31 mouse cellular contexts compared by ENCODE assay signal in the genomic region with DNA sequence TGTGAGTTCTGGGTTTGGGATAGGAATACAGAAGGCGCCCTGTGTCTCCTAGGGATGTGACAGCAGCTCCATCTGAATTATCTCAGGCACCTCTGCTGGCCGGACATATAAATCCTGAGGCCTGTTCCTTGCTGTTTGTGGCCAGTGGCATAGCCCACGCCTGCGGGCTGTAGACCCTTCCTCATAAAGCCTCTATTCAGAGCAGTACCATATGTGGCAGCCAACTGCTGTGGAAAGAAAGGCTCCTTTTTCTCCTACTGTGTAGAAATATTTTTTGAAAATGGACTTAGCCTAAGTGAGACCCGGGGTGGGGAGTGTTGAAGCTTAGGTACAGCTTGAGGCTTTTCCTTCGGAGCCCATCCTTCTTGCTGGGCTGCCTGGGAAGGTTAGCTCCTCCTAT. TPM values are rescaled to one million over a fixed set of nuclear protein-coding genes. Genes with fewer than 3 reads are reported as not detected.
DNase-seq lines count a peak whose midpoint lies in the region; ATAC-seq lines count a peak whose summit lies in the region.
"Had no signal": no experiment of that assay in that cellular context is flagged by ENCODE, and none has a peak within 500 bp of the region (broad histone marks: within the 10 kb centered on the region; RNA-seq: fewer than 3 reads in every experiment).

No protein-coding gene starts in this region.

- no peak overlapping the region for H3K4me3 ChIP-seq in heart, embryonic 11.5 days (ENCODE audit: low read depth, low read length)
- no peak overlapping the region for H3K4me3 ChIP-seq in neural tube, embryonic 11.5 days (ENCODE audit: low read depth, low read length)
- no peak overlapping the region for H3K4me3 ChIP-seq in embryonic facial prominence, embryonic 15.5 days (replicated peaks)
- no peak overlapping the region for H3K4me3 ChIP-seq in limb, embryonic 13.5 days
- H3K4me3 ChIP-seq: forebrain, embryonic 10.5 days; forebrain, embryonic 15.5 days; gastrocnemius, adult 2 months; heart, embryonic 12.5 days; liver, embryonic 13.5 days; midbrain, embryonic 15.5 days had no signal

- DNase-seq in heart, postnatal 36 days: no peak
- DNase-seq in neural tube, embryonic 11.5 days (ENCODE audit: low spot score): no peak
- no peak for DNase-seq in neural tube, embryonic 10.5 days (ENCODE audit: extremely low spot score, low spot score)
- DNase-seq in thymus, postnatal 0 days (ENCODE audit: low spot score): no peak
- DNase-seq in kidney, postnatal 25 days: no peak
- DNase-seq: adrenal gland, postnatal 10 days; cerebellum, adult 8-10 months; cerebellum, postnatal 25 days; gastrocnemius, adult 2 months; gastrocnemius, postnatal 36 days; heart, adult 18-20 months; heart, postnatal 10 days; kidney, adult 8-10 months; kidney, postnatal 10 days; left cerebral cortex, postnatal 4 days; liver, embryonic 13.5 days; lung, adult 18-20 months; lung, postnatal 10 days; retina, postnatal 1 day; right cerebral cortex, postnatal 14 days; thymus, postnatal 36 days had no signal

- no peak overlapping the region for H3K4me2 ChIP-seq in heart, embryonic 11.5 days
- H3K4me2 ChIP-seq in neural tube, embryonic 11.5 days (ENCODE audit: low read depth): no peak overlapping the region
- H3K4me2 ChIP-seq in embryonic facial prominence, embryonic 15.5 days (replicated peaks): no peak overlapping the region
- no peak overlapping the region for H3K4me2 ChIP-seq in limb, embryonic 13.5 days (replicated peaks)
- H3K4me2 ChIP-seq: forebrain, embryonic 15.5 days; heart, embryonic 12.5 days; liver, embryonic 13.5 days; midbrain, embryonic 15.5 days had no signal

- H3K4me1 ChIP-seq in heart, embryonic 11.5 days (ENCODE audit: control insufficient read depth, insufficient read depth, low read length): peaks cover 5% of the 10 kb centered on the region; the same call in 1 of the 2 replicates
- no peaks in the 10 kb centered on the region for H3K4me1 ChIP-seq in neural tube, embryonic 11.5 days (ENCODE audit: control insufficient read depth, insufficient read depth, low read length)
- H3K4me1 ChIP-seq in embryonic facial prominence, embryonic 15.5 days: no peaks in the 10 kb centered on the region
- peaks cover 19% of the 10 kb centered on the region; the same call in 1 of the 2 replicates for H3K4me1 ChIP-seq in limb, embryonic 13.5 days
- H3K4me1 ChIP-seq: forebrain, embryonic 10.5 days; forebrain, embryonic 15.5 days; liver, embryonic 13.5 days; midbrain, embryonic 15.5 days had no signal

- H3K27me3 ChIP-seq in heart, embryonic 11.5 days (ENCODE audit: control insufficient read depth, insufficient read depth, low read length): no peaks in the 10 kb centered on the region
- no peaks in the 10 kb centered on the region for H3K27me3 ChIP-seq in neural tube, embryonic 11.5 days (ENCODE audit: control insufficient read depth, insufficient read depth, low read length)
- H3K27me3 ChIP-seq in embryonic facial prominence, embryonic 15.5 days: no peaks in the 10 kb centered on the region
- no peaks in the 10 kb centered on the region for H3K27me3 ChIP-seq in limb, embryonic 13.5 days
- H3K27me3 ChIP-seq: forebrain, embryonic 15.5 days; heart, embryonic 12.5 days; liver, embryonic 13.5 days; midbrain, embryonic 15.5 days had no signal

- 0 out of 2 replicates have a peak overlapping the region, but pooled peaks have one; percentile 22 for H3K27ac ChIP-seq in heart, embryonic 11.5 days (ENCODE audit: low read depth, low read length)
- H3K27ac ChIP-seq in neural tube, embryonic 11.5 days (ENCODE audit: low read depth, low read length): 0 out of 2 replicates have a peak overlapping the region, but pooled peaks have one; percentile 35
- 0 out of 2 replicates have a peak overlapping the region, but pooled peaks have one; percentile 22 for H3K27ac ChIP-seq in embryonic facial prominence, embryonic 15.5 days (replicated peaks)
- peak overlapping the region; percentile 88 for H3K27ac ChIP-seq in limb, embryonic 13.5 days
- H3K27ac ChIP-seq: forebrain, embryonic 10.5 days; forebrain, embryonic 15.5 days; gastrocnemius, adult 2 months; liver, embryonic 13.5 days; macrophage; midbrain, embryonic 15.5 days had no signal

- H3K36me3 ChIP-seq in heart, embryonic 11.5 days (ENCODE audit: control insufficient read depth, insufficient read depth, low read length): peaks cover 11% of the 10 kb centered on the region; the same call in 1 of the 2 replicates
- peaks cover 7% of the 10 kb centered on the region for H3K36me3 ChIP-seq in neural tube, embryonic 11.5 days (ENCODE audit: control insufficient read depth, insufficient read depth, low read length)
- peaks cover 27% of the 10 kb centered on the region for H3K36me3 ChIP-seq in embryonic facial prominence, embryonic 15.5 days
- H3K36me3 ChIP-seq in limb, embryonic 13.5 days: peaks cover 51% of the 10 kb centered on the region

- 80% methylated on average over 6 of the region's 6 CpGs for WGBS in heart, embryonic 11.5 days (ENCODE audit: insufficient replicate concordance)
- 75% methylated on average over 6 of the region's 6 CpGs for WGBS in neural tube, embryonic 11.5 days
- WGBS in embryonic facial prominence, embryonic 15.5 days: 53% methylated on average over 6 of the region's 6 CpGs
- 74% methylated on average over 6 of the region's 6 CpGs for WGBS in limb, embryonic 13.5 days

- ATAC-seq in heart, embryonic 11.5 days (replicated peaks; ENCODE audit: insufficient number of reproducible peaks, low FRiP score, low TSS enrichment): no peak
- no peak for ATAC-seq in neural tube, embryonic 11.5 days (ENCODE audit: insufficient read depth, low FRiP score, low TSS enrichment)
- no peak for ATAC-seq in embryonic facial prominence, embryonic 15.5 days (ENCODE audit: insufficient number of reproducible peaks, low FRiP score, low TSS enrichment, low read depth)
- peak; percentile 84 for ATAC-seq in limb, embryonic 13.5 days (ENCODE audit: low FRiP score, low read depth)
- ATAC-seq: forebrain, embryonic 15.5 days; intestine, embryonic 16.5 days; midbrain, embryonic 15.5 days had no signal

- no peaks in the 10 kb centered on the region for H3K9me3 ChIP-seq in heart, embryonic 11.5 days (replicated peaks; ENCODE audit: control insufficient read depth, low read length)
- no peaks in the 10 kb centered on the region for H3K9me3 ChIP-seq in neural tube, embryonic 11.5 days (ENCODE audit: control insufficient read depth, low read length)
- no peaks in the 10 kb centered on the region for H3K9me3 ChIP-seq in embryonic facial prominence, embryonic 15.5 days (replicated peaks)
- H3K9me3 ChIP-seq in limb, embryonic 13.5 days: no peaks in the 10 kb centered on the region
- H3K9me3 ChIP-seq: forebrain, embryonic 10.5 days; forebrain, embryonic 15.5 days; G1E; heart, embryonic 12.5 days; liver, embryonic 13.5 days; midbrain, embryonic 15.5 days had no signal

- H3K9ac ChIP-seq in heart, embryonic 11.5 days (ENCODE audit: low read depth, low read length): no peak overlapping the region
- no peak overlapping the region for H3K9ac ChIP-seq in neural tube, embryonic 11.5 days (ENCODE audit: low read length)
- H3K9ac ChIP-seq in embryonic facial prominence, embryonic 15.5 days: no peak overlapping the region
- peak overlapping the region; percentile 19; the same call in 1 of the 2 replicates for H3K9ac ChIP-seq in limb, embryonic 13.5 days
- H3K9ac ChIP-seq: forebrain, embryonic 15.5 days; heart, embryonic 12.5 days; liver, embryonic 13.5 days; midbrain, embryonic 15.5 days had no signal

- intact Hi-C loops in heart, postnatal 36 days (cut with DNase I): no loop called here

RNA-seq across cellular contexts. Expression of gene Wwp2, which starts 22.1 kb away (rescaled TPM):
- 34.6 and 35.2 TPM in 2 replicates for polyA plus RNA-seq in heart, embryonic 11.5 days (2014; fragmentation: Nextera tagmentation; extraction: Ambion mirVana)
- 10 to 100 TPM; 23.9 to 26.1 TPM for total RNA-seq in heart, postnatal 36 days (2021)
- 70.6 and 76.2 TPM in 2 replicates for polyA plus RNA-seq in neural tube, embryonic 11.5 days (2014; fragmentation: Nextera tagmentation; extraction: Ambion mirVana)
- 65.0 and 84.3 TPM in 2 replicates for polyA plus RNA-seq in embryonic facial prominence, embryonic 15.5 days (2015; fragmentation: Nextera tagmentation; extraction: Ambion mirVana)
- 329 and 357 TPM in 2 replicates for polyA plus RNA-seq in limb, embryonic 13.5 days (2015; fragmentation: Nextera tagmentation; extraction: Ambion mirVana)
- 65.1 and 75.2 TPM in 2 replicates for polyA plus RNA-seq in thymus, postnatal 0 days (2015; fragmentation: Nextera tagmentation; extraction: Ambion mirVana)

RNA-seq across cellular contexts. Expression of gene Nob1, which starts 33.4 kb away (rescaled TPM):
- 48.4 and 48.8 TPM in 2 replicates for polyA plus RNA-seq in heart, embryonic 11.5 days (2014; fragmentation: Nextera tagmentation; extraction: Ambion mirVana)
- total RNA-seq in heart, postnatal 36 days (2021): 10 to 100 TPM; 21.6 to 24.1 TPM
- polyA plus RNA-seq in neural tube, embryonic 11.5 days (2014; fragmentation: Nextera tagmentation; extraction: Ambion mirVana): 70.3 and 82.5 TPM in 2 replicates
- polyA plus RNA-seq in embryonic facial prominence, embryonic 15.5 days (2015; fragmentation: Nextera tagmentation; extraction: Ambion mirVana): 79.1 and 84.7 TPM in 2 replicates
- 95.3 and 96.4 TPM in 2 replicates for polyA plus RNA-seq in limb, embryonic 13.5 days (2015; fragmentation: Nextera tagmentation; extraction: Ambion mirVana)
- polyA plus RNA-seq in thymus, postnatal 0 days (2015; fragmentation: Nextera tagmentation; extraction: Ambion mirVana): 59.8 and 73.2 TPM in 2 replicates

RNA-seq across cellular contexts. Expression of gene Nqo1, which starts 55.3 kb away (rescaled TPM):
- polyA plus RNA-seq in heart, embryonic 11.5 days (2014; fragmentation: Nextera tagmentation; extraction: Ambion mirVana): 6.8 and 6.9 TPM in 2 replicates
- total RNA-seq in heart, postnatal 36 days (2021): 10 to 100 TPM; 33.2 to 57.3 TPM
- 5.1 and 5.9 TPM in 2 replicates for polyA plus RNA-seq in neural tube, embryonic 11.5 days (2014; fragmentation: Nextera tagmentation; extraction: Ambion mirVana)
- polyA plus RNA-seq in embryonic facial prominence, embryonic 15.5 days (2015; fragmentation: Nextera tagmentation; extraction: Ambion mirVana): 23.4 and 33.6 TPM in 2 replicates
- 18.8 and 20.3 TPM in 2 replicates for polyA plus RNA-seq in limb, embryonic 13.5 days (2015; fragmentation: Nextera tagmentation; extraction: Ambion mirVana)
- 140 and 157 TPM in 2 replicates for polyA plus RNA-seq in thymus, postnatal 0 days (2015; fragmentation: Nextera tagmentation; extraction: Ambion mirVana)

Comparison
In these comparisons a context has a peak if more than half of its experiments do, and no peak if none do; other contexts are left out.
1. H3K27ac ChIP-seq: peak in every context shown above with its lines; median percentile 88 in limb, embryonic 13.5 days; 35 in neural tube, embryonic 11.5 days; 22 in heart, embryonic 11.5 days; 22 in embryonic facial prominence, embryonic 15.5 days.